8 mouse cellular contexts compared by ENCODE assay signal in the genomic region with DNA sequence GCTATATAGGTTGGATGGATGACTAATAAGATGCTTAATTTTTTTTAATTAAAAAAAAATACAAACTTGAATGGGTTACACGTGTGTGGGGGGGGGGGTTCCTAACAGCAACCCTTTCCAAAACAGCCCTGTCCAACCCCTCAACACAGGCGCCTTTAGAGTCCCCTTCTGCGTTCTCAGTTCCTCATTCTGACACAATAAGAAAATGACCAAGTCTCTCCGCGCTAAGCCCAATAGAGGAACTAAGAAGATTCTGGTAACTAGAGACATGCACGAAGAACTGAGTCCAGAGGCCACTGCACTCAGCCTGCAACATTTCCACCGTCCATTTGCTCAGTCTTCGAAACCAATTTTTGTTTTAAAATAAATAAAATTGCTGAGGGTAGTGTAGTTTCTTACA. TPM values are rescaled to one million over a fixed set of nuclear protein-coding genes. Genes with fewer than 3 reads are reported as not detected.
DNase-seq lines count a peak whose midpoint lies in the region; ATAC-seq and TF ChIP-seq lines count a peak whose summit lies in the region.

No protein-coding gene starts in this region.

- ATAC-seq in intestine, embryonic 16.5 days, result no peak
- ATAC-seq in midbrain, postnatal 0 days (ENCODE audit: low FRiP score), result no peak

- H3K27me3 ChIP-seq in liver, adult 2 months (ENCODE audit: control insufficient read depth, insufficient read depth, low read length), result no peaks in the 10 kb centered on the region
- H3K27me3 ChIP-seq in forebrain, embryonic 10.5 days (ENCODE audit: poor library complexity, severe bottlenecking), result no peaks in the 10 kb centered on the region
- no peaks in the 10 kb centered on the region for H3K27me3 ChIP-seq in intestine, embryonic 16.5 days (replicated peaks; ENCODE audit: control insufficient read depth, insufficient read depth, low read length)
- no peaks in the 10 kb centered on the region for H3K27me3 ChIP-seq in midbrain, postnatal 0 days (ENCODE audit: insufficient read depth, low read length)

- TF ChIP-seq POLR2A in liver, adult 2 months (IDR thresholded peaks at IDR 0.05; ENCODE audit: extremely low read depth, insufficient read depth, low read length), result no peak

- H3K4me2 ChIP-seq in intestine, embryonic 16.5 days (ENCODE audit: low read depth, low read length), result peak overlapping the region; percentile 87
- H3K4me2 ChIP-seq in midbrain, postnatal 0 days (ENCODE audit: low read depth, low read length, poor library complexity, severe bottlenecking), result peak overlapping the region; percentile 75

- H3K27ac ChIP-seq in liver, adult 2 months (replicated peaks; ENCODE audit: insufficient read depth, low read depth, low read length), result peak overlapping the region; percentile 80; the same call in 1 of the 2 replicates
- H3K27ac ChIP-seq in forebrain, embryonic 10.5 days, result peak overlapping the region; percentile 93
- H3K27ac ChIP-seq in intestine, embryonic 16.5 days (ENCODE audit: low read length), result peak overlapping the region; percentile 95
- H3K27ac ChIP-seq in midbrain, postnatal 0 days (ENCODE audit: low read depth, low read length), result peak overlapping the region; percentile 98

- WGBS in liver, adult 2 months, result 25% methylated on average over 8 of the region's 8 CpGs
- 34% methylated on average over 8 of the region's 8 CpGs for WGBS in forebrain, embryonic 10.5 days
- WGBS in intestine, embryonic 16.5 days, result 14% methylated on average over 8 of the region's 8 CpGs
- 18% methylated on average over 8 of the region's 8 CpGs for WGBS in midbrain, postnatal 0 days

- H3K79me2 ChIP-seq in liver, adult 2 months (ENCODE audit: control insufficient read depth, insufficient read depth, low read length), result no peaks in the 10 kb centered on the region; the same call in 1 of the 2 replicates

- no peak overlapping the region for H3K9ac ChIP-seq in liver, adult 2 months (ENCODE audit: low read depth, low read length)
- H3K9ac ChIP-seq in intestine, embryonic 16.5 days (ENCODE audit: low read depth, low read length), result peak overlapping the region; percentile 96
- peak overlapping the region; percentile 93 for H3K9ac ChIP-seq in midbrain, postnatal 0 days (replicated peaks; ENCODE audit: low read length, poor library complexity, severe bottlenecking)

- H3K4me1 ChIP-seq in liver, adult 2 months (ENCODE audit: control insufficient read depth, insufficient read depth, low read length), result peaks cover 9% of the 10 kb centered on the region
- peaks cover 37% of the 10 kb centered on the region for H3K4me1 ChIP-seq in forebrain, embryonic 10.5 days
- H3K4me1 ChIP-seq in intestine, embryonic 16.5 days (ENCODE audit: control insufficient read depth, insufficient read depth, low read length), result peaks cover 29% of the 10 kb centered on the region
- peaks cover 2% of the 10 kb centered on the region; the same call in 1 of the 2 replicates for H3K4me1 ChIP-seq in midbrain, postnatal 0 days (ENCODE audit: insufficient read depth, low read length)

- peak overlapping the region; percentile 96 for H3K4me3 ChIP-seq in liver, adult 2 months (ENCODE audit: insufficient read depth, low read depth, low read length)
- H3K4me3 ChIP-seq in forebrain, embryonic 10.5 days, result peak overlapping the region; percentile 92
- H3K4me3 ChIP-seq in intestine, embryonic 16.5 days (ENCODE audit: low read length), result peak overlapping the region; percentile 96
- peak overlapping the region; percentile 88 for H3K4me3 ChIP-seq in midbrain, postnatal 0 days (ENCODE audit: low read depth, low read length)

- H3K36me3 ChIP-seq in liver, adult 2 months (ENCODE audit: control insufficient read depth, insufficient read depth, low read length), result peaks cover 11% of the 10 kb centered on the region; the same call in 1 of the 2 replicates
- peaks cover 40% of the 10 kb centered on the region for H3K36me3 ChIP-seq in forebrain, embryonic 10.5 days (replicated peaks)
- H3K36me3 ChIP-seq in intestine, embryonic 16.5 days (ENCODE audit: control insufficient read depth, insufficient read depth, low read length), result peaks cover 12% of the 10 kb centered on the region
- peaks cover 26% of the 10 kb centered on the region for H3K36me3 ChIP-seq in midbrain, postnatal 0 days (ENCODE audit: insufficient read depth, low read length)

- TF ChIP-seq CTCF in liver, adult 2 months (IDR thresholded peaks at IDR 0.05; ENCODE audit: low read depth, low read length), result no peak
- TF ChIP-seq CTCF in midbrain, postnatal 0 days (IDR thresholded peaks at IDR 0.05), result no peak

- H3K9me3 ChIP-seq in forebrain, embryonic 10.5 days, result no peaks in the 10 kb centered on the region
- no peaks in the 10 kb centered on the region for H3K9me3 ChIP-seq in intestine, embryonic 16.5 days (ENCODE audit: control insufficient read depth, low read length)
- H3K9me3 ChIP-seq in midbrain, postnatal 0 days (ENCODE audit: low read length), result no peaks in the 10 kb centered on the region

- DNase-seq in liver, adult 2 months (ENCODE audit: extremely low read depth, low read depth, low spot score), result peak; percentile 30
- no peak for DNase-seq in liver
- DNase-seq in forebrain, embryonic 10.5 days (ENCODE audit: extremely low spot score, low spot score), result no peak
- peak; percentile 7 for DNase-seq in midbrain, postnatal 0 days (ENCODE audit: low spot score)
- DNase-seq in left cerebral cortex, adult 18-20 months (ENCODE audit: low spot score in 2 of 2), result no peak
- no peak for DNase-seq in cerebellum, postnatal 25 days
- DNase-seq in cerebellum, adult 8-10 months, result no peak

RNA-seq across cellular contexts. Expression of gene Tmem116, which starts 0.5 kb away (rescaled TPM):
- not detected in 2 replicates for total RNA-seq in liver, adult 2 months (2014; rRNA removed)
- 0.20 and 0.21 TPM in 2 replicates for polyA plus RNA-seq in liver, adult 2 months (2012; rRNA removed)
- polyA plus RNA-seq in forebrain, embryonic 10.5 days (2016; fragmentation: Nextera tagmentation; extraction: Ambion mirVana), result 1.00 and 1.0 TPM in 2 replicates
- polyA plus RNA-seq in intestine, embryonic 16.5 days (2015; fragmentation: Nextera tagmentation; extraction: Ambion mirVana), result 4.2 and 4.4 TPM in 2 replicates
- total RNA-seq in midbrain, postnatal 0 days (2014; rRNA removed), result 0.66 and 4.6 TPM in 2 replicates
- polyA plus RNA-seq in midbrain, postnatal 0 days (2015; fragmentation: Nextera tagmentation; extraction: Ambion mirVana), result 2.0 and 2.5 TPM in 2 replicates
- total RNA-seq in left cerebral cortex, adult 18-20 months (2021), result 1 to 10 TPM; 6.6 to 6.9 TPM

RNA-seq across cellular contexts. Expression of gene Erp29, which starts 1.1 kb away (rescaled TPM):
- 21.9 and 30.0 TPM in 2 replicates for total RNA-seq in liver, adult 2 months (2014; rRNA removed)
- polyA plus RNA-seq in liver, adult 2 months (2012; rRNA removed), result 21.5 and 27.1 TPM in 2 replicates
- 131 and 140 TPM in 2 replicates for polyA plus RNA-seq in forebrain, embryonic 10.5 days (2016; fragmentation: Nextera tagmentation; extraction: Ambion mirVana)
- polyA plus RNA-seq in intestine, embryonic 16.5 days (2015; fragmentation: Nextera tagmentation; extraction: Ambion mirVana), result 183 and 202 TPM in 2 replicates
- total RNA-seq in midbrain, postnatal 0 days (2014; rRNA removed), result 70.8 and 86.6 TPM in 2 replicates
- polyA plus RNA-seq in midbrain, postnatal 0 days (2015; fragmentation: Nextera tagmentation; extraction: Ambion mirVana), result 187 and 202 TPM in 2 replicates
- 100 to 1,000 TPM; 136 to 145 TPM for total RNA-seq in left cerebral cortex, adult 18-20 months (2021)

RNA-seq across cellular contexts. Expression of gene Adam1b, which starts 52.0 kb away (rescaled TPM):
- not detected in 2 replicates for total RNA-seq in liver, adult 2 months (2014; rRNA removed)
- not detected in 2 replicates for polyA plus RNA-seq in liver, adult 2 months (2012; rRNA removed)
- polyA plus RNA-seq in forebrain, embryonic 10.5 days (2016; fragmentation: Nextera tagmentation; extraction: Ambion mirVana), result not detected in 2 replicates
- not detected in 2 replicates for polyA plus RNA-seq in intestine, embryonic 16.5 days (2015; fragmentation: Nextera tagmentation; extraction: Ambion mirVana)
- total RNA-seq in midbrain, postnatal 0 days (2014; rRNA removed), result not detected in 2 replicates
- polyA plus RNA-seq in midbrain, postnatal 0 days (2015; fragmentation: Nextera tagmentation; extraction: Ambion mirVana), result not detected in 2 replicates
- under 1 TPM in 1 of 2 experiments, not detected in 1; 0.16 TPM for total RNA-seq in left cerebral cortex, adult 18-20 months (2021)

RNA-seq across cellular contexts. Expression of gene Naa25, which starts 53.5 kb away (rescaled TPM):
- 8.6 and 8.9 TPM in 2 replicates for total RNA-seq in liver, adult 2 months (2014; rRNA removed)
- 5.8 and 7.6 TPM in 2 replicates for polyA plus RNA-seq in liver, adult 2 months (2012; rRNA removed)
- 59.9 and 61.5 TPM in 2 replicates for polyA plus RNA-seq in forebrain, embryonic 10.5 days (2016; fragmentation: Nextera tagmentation; extraction: Ambion mirVana)
- polyA plus RNA-seq in intestine, embryonic 16.5 days (2015; fragmentation: Nextera tagmentation; extraction: Ambion mirVana), result 45.9 and 48.3 TPM in 2 replicates
- total RNA-seq in midbrain, postnatal 0 days (2014; rRNA removed), result 41.8 and 45.1 TPM in 2 replicates
- 37.8 and 42.1 TPM in 2 replicates for polyA plus RNA-seq in midbrain, postnatal 0 days (2015; fragmentation: Nextera tagmentation; extraction: Ambion mirVana)
- total RNA-seq in left cerebral cortex, adult 18-20 months (2021), result 10 to 100 TPM; 43.2 to 43.4 TPM

Comparison
In these comparisons a context has a peak if more than half of its experiments do, and no peak if none do; other contexts are left out.
1. DNase-seq: peak in liver, adult 2 months (single experiment) and midbrain, postnatal 0 days (single experiment); none in liver (single experiment), forebrain, embryonic 10.5 days (single experiment), left cerebral cortex, adult 18-20 months (0 of 2), cerebellum, postnatal 25 days (0 of 2) and cerebellum, adult 8-10 months (single experiment).
2. Peak in every context shown above with its lines, with median percentiles within 50 percentile points of each other: H3K27ac ChIP-seq and H3K4me3 ChIP-seq.